Mouse (Mus musculus) myocyte (in vitro differentiated cells): ENCODE data around the gene Rad23b. TPM values are rescaled to one million over a fixed set of nuclear protein-coding genes. Genes with fewer than 3 reads are reported as not detected.
A peak's percentile ranks its signal among the peaks of the same experiment; 100 is the strongest.

Source experiments
- H3K27me3 ChIP-seq: one replicate; pipeline ENCODE4 v1.6.1; 2011; ENCODE audit not compliant: control insufficient read depth, insufficient read depth, insufficient read length
- H3K36me3 ChIP-seq: one replicate; pipeline ENCODE4 v1.6.1; 2011; ENCODE audit not compliant: control insufficient read depth, insufficient read depth
- H3K4me2 ChIP-seq: one replicate; pipeline ENCODE4 v1.6.1; 2011; ENCODE audit warnings: low read depth, control low read depth
- H3K4me3 ChIP-seq: one replicate; pipeline ENCODE4 v1.5.1; 2011; ENCODE audit warnings: mild to moderate bottlenecking, control low read depth, moderate library complexity
- H3K79me2 ChIP-seq: one replicate; pipeline ENCODE4 v1.6.1; 2011; ENCODE audit not compliant: control insufficient read depth, insufficient read depth
- H3ac ChIP-seq: one replicate; pipeline ENCODE4 v1.6.1; 2011; ENCODE audit not compliant: control insufficient read depth, insufficient read length
- CEBPB ChIP-seq: IDR thresholded peaks from 2 replicates; pipeline ENCODE4 v1.6.1; 2011; ENCODE audit warnings: mild to moderate bottlenecking, moderate library complexity; ENCODE audit not compliant: poor library complexity, insufficient read depth, severe bottlenecking
- E2F4 ChIP-seq: IDR thresholded peaks from one replicate; pipeline ENCODE4 v1.6.1; 2011; ENCODE audit warnings: mild to moderate bottlenecking, control low read depth, moderate library complexity; ENCODE audit not compliant: insufficient read depth
- MAX ChIP-seq: IDR thresholded peaks from one replicate; pipeline ENCODE4 v1.6.1; 2011; ENCODE audit warnings: low read depth, mild to moderate bottlenecking, control low read depth
- MYOD1 ChIP-seq, 3 experiments: IDR thresholded peaks; one replicate each; pipeline ENCODE4 v1.6.1; 2011; ENCODE audit warnings: control low read depth in 2 of 3, low read depth in 2 of 3, mild to moderate bottlenecking in 2 of 3, moderate library complexity in 1 of 3; ENCODE audit not compliant: insufficient read length in 2 of 3, control insufficient read depth in 1 of 3
- MYOG ChIP-seq, 3 experiments: IDR thresholded peaks; one replicate each; pipeline ENCODE4 v1.6.1; 2011; ENCODE audit warnings: control low read depth in 2 of 3, low read depth in 2 of 3, mild to moderate bottlenecking in 2 of 3; ENCODE audit not compliant: insufficient read length in 2 of 3, control insufficient read depth in 1 of 3, insufficient read depth in 1 of 3
- POLR2A ChIP-seq: IDR thresholded peaks from one replicate; pipeline ENCODE4 v1.6.1; 2011; ENCODE audit warnings: low read depth, mild to moderate bottlenecking, control low read depth, moderate library complexity; ENCODE audit not compliant: insufficient read length
- POLR2AphosphoS2 ChIP-seq: IDR thresholded peaks from one replicate; pipeline ENCODE4 v1.6.1; 2011; ENCODE audit warnings: low read depth, control low read depth; ENCODE audit not compliant: insufficient read length
- REST ChIP-seq: IDR thresholded peaks from one replicate; pipeline ENCODE4 v1.6.1; 2011; ENCODE audit warnings: mild to moderate bottlenecking, control low read depth, moderate library complexity; ENCODE audit not compliant: insufficient read depth, insufficient read length
- SRF ChIP-seq: IDR thresholded peaks from one replicate; pipeline ENCODE4 v1.6.1; 2011; ENCODE audit warnings: low read depth; ENCODE audit not compliant: control insufficient read depth, insufficient read length
- TCF12 ChIP-seq: IDR thresholded peaks from one replicate; pipeline ENCODE4 v1.6.1; 2011; ENCODE audit warnings: mild to moderate bottlenecking, control low read depth; ENCODE audit not compliant: poor library complexity, insufficient read depth, severe bottlenecking
- TCF3 ChIP-seq: IDR thresholded peaks from one replicate; pipeline ENCODE4 v1.6.1; 2011; ENCODE audit warnings: low read depth, control low read depth; ENCODE audit not compliant: insufficient read length
- USF1 ChIP-seq: IDR thresholded peaks from one replicate; pipeline ENCODE4 v1.6.1; 2011; ENCODE audit warnings: low read depth, mild to moderate bottlenecking, control low read depth, moderate library complexity
- polyA plus RNA-seq: library from polyadenylated mRNA; unstranded; fragments of >200 nt; fragmentation: generic; extraction: Trizol; gene quantifications from one replicate; pipeline ENCODE4 v1.2.1, GENCODE M21; 2012; ENCODE audit warnings: missing spikeins

Gene Rad23b
- polyA plus RNA-seq, 1 experiment: 165 TPM

GRCm38 (mm10) chr4:55348759-55349451, 938 bp upstream of the Rad23b start:
- Histone ChIP-seq H3K4me2 (peak overlapping the region; percentile 75), H3K4me3 (peak overlapping the region; percentile 70), H3ac (no peak overlapping the region), H3K27me3 (no peaks in the 10 kb centered on the region), H3K36me3 (no peaks in the 10 kb centered on the region), H3K79me2 (peaks cover 39% of the 10 kb centered on the region)
- TF ChIP-seq POLR2AphosphoS2 (no peak), USF1 (no peak)

DNA sequence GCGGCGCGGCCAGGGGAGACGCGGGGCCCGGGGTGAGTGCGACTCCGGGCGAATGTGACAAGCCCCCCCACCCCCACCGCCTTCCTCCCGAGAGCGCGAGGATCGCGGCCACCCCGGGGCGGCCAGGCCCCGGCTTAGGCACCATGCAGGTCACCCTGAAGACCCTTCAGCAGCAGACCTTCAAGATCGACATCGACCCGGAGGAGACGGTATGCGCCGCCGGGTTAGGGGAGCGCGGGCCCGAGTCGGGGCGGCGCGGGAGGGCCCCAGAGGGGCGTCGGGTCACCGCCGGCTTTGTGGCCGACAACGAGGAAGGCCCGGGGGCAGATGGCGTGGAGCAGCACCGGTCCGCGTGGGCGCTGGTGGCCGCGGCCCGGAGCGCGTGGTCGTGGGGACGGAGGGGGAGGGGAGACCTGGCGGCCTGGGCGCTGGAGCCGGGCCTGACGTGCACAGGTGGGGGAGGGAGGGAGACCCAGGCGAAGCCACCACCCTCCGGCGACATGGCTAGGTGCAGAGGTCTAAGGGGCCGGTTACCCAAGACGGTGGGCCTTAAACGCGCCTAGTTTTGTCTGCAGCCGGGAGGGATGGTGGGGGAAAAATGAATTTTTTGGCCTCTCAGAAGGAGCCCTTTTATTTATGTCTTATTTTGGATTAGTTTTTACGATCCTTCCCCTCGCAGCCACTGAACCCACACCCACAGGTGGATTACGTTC, 532 bp downstream of the Rad23b start:
- Histone ChIP-seq H3K36me3 (no peaks in the 10 kb centered on the region), H3ac (peak overlapping the region; percentile 96), H3K4me3 (peak overlapping the region; percentile 70), H3K79me2 (peaks cover 54% of the 10 kb centered on the region), H3K4me2 (peak overlapping the region; percentile 80), H3K27me3 (no peaks in the 10 kb centered on the region)
- TF ChIP-seq POLR2AphosphoS2: no peak
- no peak for TF ChIP-seq E2F4
- no peak for TF ChIP-seq CEBPB
- no peak for TF ChIP-seq POLR2A
- TF ChIP-seq USF1: no peak
- no peak for TF ChIP-seq MAX
- TF ChIP-seq TCF3: no peak
- TF ChIP-seq MYOD1 (IDR thresholded peaks at IDR 0.05; ENCODE audit: control insufficient read depth in 1 of 3, insufficient read length in 2 of 3, low read depth in 2 of 3): peak in 1 of 3 experiments; percentile 41
- no peak for TF ChIP-seq TCF12
- no peak for TF ChIP-seq REST
- TF ChIP-seq SRF: no peak
- peak in 2 of 3 experiments; percentile 13 to 23 for TF ChIP-seq MYOG (IDR thresholded peaks at IDR 0.05; ENCODE audit: control insufficient read depth in 1 of 3, insufficient read depth in 1 of 3, insufficient read length in 2 of 3, low read depth in 2 of 3)

- Histone ChIP-seq H3K79me2 (peaks cover 61% of the 10 kb centered on the region), H3K4me3 (peak overlapping the region; percentile 70), H3K27me3 (no peaks in the 10 kb centered on the region), H3K36me3 (no peaks in the 10 kb centered on the region), H3ac (peak overlapping the region; percentile 96), H3K4me2 (peak overlapping the region; percentile 80)
- TF ChIP-seq TCF12 (no peak), MYOD1 (IDR thresholded peaks at IDR 0.05; ENCODE audit: control insufficient read depth in 1 of 3, insufficient read length in 2 of 3, low read depth in 2 of 3) (no peak)
Observed at GRCm38 (mm10) chr4:55351037-55351436, 1.2 kb downstream of the Rad23b start.

GRCm38 (mm10) chr4:55351860-55352259, 2.0 kb downstream of the Rad23b start:
- Histone ChIP-seq H3ac (no peak overlapping the region), H3K79me2 (peaks cover 69% of the 10 kb centered on the region), H3K27me3 (no peaks in the 10 kb centered on the region), H3K4me2 (peak overlapping the region; percentile 80), H3K4me3 (peak overlapping the region; percentile 70), H3K36me3 (no peaks in the 10 kb centered on the region)
- no peak for TF ChIP-seq CEBPB
- TF ChIP-seq POLR2AphosphoS2: no peak
- TF ChIP-seq REST: no peak
- TF ChIP-seq MYOG (IDR thresholded peaks at IDR 0.05; ENCODE audit: control insufficient read depth in 1 of 3, insufficient read depth in 1 of 3, insufficient read length in 2 of 3, low read depth in 2 of 3): no peak

DNA sequence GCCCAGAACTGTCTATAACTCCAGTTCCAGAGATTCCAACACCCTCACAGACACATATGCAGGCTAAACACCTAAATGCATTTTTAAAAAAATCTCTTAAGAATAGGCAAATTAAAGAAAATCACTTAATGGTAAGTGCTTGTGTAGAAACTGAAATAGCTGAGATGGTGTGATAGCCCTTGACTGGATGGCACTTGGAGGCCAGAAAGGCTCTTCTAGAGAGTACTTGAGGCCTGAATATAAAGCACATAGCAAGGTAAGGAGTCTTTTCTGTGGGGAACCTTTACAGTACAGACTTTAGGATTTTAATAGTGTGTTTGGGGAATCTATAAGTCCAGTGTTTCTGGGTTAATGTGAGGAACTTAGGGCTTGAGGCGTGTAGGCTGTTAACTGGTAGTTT, 4.2 kb downstream of the Rad23b start:
- H3ac ChIP-seq: no peak overlapping the region
- H3K79me2 ChIP-seq: peaks cover 91% of the 10 kb centered on the region
- peaks cover 4% of the 10 kb centered on the region for H3K36me3 ChIP-seq
- H3K4me2 ChIP-seq: no peak overlapping the region
- no peak overlapping the region for H3K4me3 ChIP-seq
- TF ChIP-seq MAX (no peak), REST (no peak), TCF12 (no peak), CEBPB (no peak), USF1 (no peak), MYOG (IDR thresholded peaks at IDR 0.05; ENCODE audit: control insufficient read depth in 1 of 3, insufficient read depth in 1 of 3, insufficient read length in 2 of 3, low read depth in 2 of 3) (no peak), POLR2AphosphoS2 (no peak), TCF3 (no peak), POLR2A (no peak), MYOD1 (IDR thresholded peaks at IDR 0.05; ENCODE audit: control insufficient read depth in 1 of 3, insufficient read length in 2 of 3, low read depth in 2 of 3) (no peak), E2F4 (no peak), SRF (no peak)
- no peaks in the 10 kb centered on the region for H3K27me3 ChIP-seq
